Mouse (Mus musculus): ENCODE measurements around the gene Zbtb7b.
"Not testable (repeated sequence)": the region's sequence is repeated elsewhere in the genome, so short reads cannot be mapped to it uniquely, and the experiment has no call there.

Gene Zbtb7b

GRCm38 (mm10) chr3:89394006-89394893 is at the start of gene Zbtb7b:
Zbtb7b (minus strand) TSS chr3:89394776.
- peak; percentile 96 for DNase-seq (ENCODE audit: low spot score)

- no peak for DNase-seq (ENCODE audit: low spot score)
Measured at GRCm38 (mm10) chr3:89440691-89441090, 46.1 kb upstream of the Zbtb7b start.

GRCm38 (mm10) chr3:89437269-89437668 is 42.7 kb upstream of the Zbtb7b start:
- no peak for DNase-seq (ENCODE audit: low spot score)

DNA sequence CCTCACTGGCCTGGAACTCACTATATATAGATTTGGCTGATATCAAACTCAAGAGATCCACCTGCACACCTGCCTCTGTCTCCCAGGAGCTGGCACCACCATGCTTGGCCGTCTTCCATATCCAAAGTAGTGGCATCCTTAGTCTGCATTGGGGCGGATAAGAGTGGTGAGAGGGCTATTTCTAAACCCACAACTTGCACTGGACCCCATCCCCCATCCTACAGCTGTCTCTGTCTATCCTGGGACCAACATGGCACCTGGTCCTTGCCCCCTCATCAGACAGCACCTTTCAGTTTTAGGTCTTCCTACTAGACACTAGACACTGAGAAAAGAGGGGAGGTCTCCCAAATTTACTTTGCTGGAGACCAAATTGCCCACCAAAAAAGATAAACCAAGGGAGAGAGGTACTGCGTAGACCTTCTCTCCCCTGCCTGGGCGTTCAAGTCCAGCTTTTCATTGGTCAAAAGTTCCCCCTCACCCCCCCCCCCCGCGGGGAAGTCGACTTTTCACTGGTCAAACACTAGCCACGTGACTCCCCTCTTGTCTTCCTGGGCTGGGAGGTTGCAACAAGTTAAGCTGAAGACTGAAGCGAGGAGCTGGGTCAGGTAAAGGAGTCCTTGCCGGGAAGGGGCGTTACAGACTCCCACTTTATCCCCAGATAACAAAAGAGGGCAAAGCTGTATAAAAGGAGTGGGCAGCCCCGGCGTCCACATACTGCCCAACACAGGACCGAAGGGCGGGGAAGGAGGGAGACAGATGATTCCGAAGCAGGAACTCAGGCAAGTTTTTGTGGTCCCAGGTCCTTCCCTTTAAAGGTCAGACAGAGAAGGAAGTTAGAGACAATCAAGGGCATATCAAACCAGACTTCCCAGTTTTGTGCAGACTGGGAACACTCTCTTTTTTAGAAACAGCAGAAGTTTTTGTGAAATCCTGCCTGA is 41.9 kb upstream of the Zbtb7b start, which contains the start of gene Pbxip1:
Pbxip1 (plus strand) TSS at position 531 of the 938 bp plus-strand sequence.
- DNase-seq (ENCODE audit: low spot score): peak; percentile 82

DNA sequence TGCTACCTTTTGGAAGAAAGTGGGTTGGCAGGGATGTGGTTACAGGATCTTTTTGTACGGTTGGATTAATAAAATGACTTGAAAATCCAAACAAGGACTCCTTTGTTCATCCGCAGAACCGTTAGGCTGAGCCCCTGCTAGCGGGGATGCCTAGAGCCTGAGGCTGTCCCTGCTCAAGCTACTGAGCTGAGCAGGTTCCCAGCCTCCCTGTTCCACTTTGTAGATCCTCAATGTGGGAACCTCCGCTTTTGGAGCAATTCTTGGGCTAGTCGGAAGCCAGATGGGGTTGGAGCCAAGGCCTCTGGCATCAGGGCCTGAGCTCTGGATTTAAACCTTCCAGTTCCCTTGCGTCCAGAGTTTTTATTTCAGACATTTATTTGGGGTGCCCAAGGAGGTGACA is 40.5 kb upstream of the Zbtb7b start:
- peak; percentile 50 for DNase-seq (ENCODE audit: low spot score)

DNA sequence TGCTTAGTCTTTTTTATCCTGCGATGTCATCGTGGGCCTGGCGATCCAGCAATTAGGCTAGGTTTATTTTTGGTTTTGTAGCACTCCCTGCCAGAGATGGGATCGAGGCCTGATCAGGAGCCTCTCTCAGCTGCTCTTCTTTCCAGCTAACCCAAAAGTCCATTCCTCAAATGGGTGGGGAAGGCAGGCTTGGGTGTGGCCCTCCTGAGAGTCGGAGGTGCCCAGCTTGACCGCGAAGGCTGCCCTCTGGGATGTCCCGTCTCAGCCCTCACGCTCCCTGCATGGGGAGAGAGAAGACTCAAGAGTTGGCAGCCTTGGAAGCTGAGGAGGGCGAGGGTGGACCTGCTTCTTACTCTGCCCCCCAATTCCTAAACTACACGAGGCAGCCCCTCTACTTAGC is 40.0 kb upstream of the Zbtb7b start:
- DNase-seq (ENCODE audit: low spot score): no peak

GRCm38 (mm10) chr3:89432606-89433005 is 38.0 kb upstream of the Zbtb7b start:
- no peak for DNase-seq (ENCODE audit: low spot score)

DNA sequence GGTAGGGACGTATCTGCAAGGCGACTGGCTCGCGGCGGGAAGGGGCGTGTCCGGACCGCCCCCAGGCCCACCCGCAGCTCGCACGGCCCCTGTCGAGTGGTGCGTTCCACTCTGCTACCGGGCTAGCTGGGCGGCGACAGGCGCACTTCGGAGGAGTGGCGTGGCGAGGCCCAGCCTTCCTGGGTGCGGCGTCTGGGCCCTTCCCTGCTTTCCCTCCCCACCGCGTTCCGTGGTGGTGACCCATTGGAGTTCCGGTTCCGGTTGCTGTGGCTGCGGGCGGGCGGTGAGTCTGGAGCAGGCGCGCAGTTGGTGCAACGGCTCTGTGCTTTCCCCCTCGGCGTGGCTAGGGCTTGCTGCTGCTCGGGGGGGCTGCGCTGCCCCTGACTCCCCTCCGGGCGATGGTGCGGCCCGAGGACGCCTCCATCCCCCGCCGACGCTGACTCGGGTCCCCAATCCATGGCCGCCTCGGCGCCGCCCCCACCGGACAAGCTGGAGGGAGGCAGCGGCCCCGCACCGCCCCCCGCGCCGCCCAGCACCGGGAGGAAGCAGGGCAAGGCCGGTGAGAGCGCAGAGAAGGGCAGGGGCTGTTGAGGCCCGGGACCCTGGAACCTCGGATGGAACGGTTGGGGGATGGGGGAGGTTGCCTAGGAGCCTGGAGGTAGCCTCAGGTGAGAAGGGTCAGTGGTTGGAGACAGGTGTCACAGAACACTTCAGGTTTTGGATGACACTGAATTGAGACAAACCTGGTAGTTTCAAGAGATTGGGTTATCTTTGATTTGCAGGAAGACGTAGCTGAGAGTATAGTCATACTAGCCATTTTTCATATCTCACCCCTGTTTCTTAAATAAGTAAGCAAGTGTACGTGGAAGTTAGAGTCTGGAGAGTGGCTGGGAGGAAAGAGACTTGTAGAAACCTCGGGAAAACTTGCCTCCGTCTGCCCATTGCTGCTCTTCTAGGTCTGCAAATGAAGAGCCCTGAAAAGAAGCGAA is 35.9 kb upstream of the Zbtb7b start, which contains the start of gene Pygo2:
Pygo2 (plus strand) TSS at position 44 of the 989 bp plus-strand sequence.
- peak; percentile 93 for DNase-seq (ENCODE audit: low spot score)

GRCm38 (mm10) chr3:89429021-89429420 is 34.4 kb upstream of the Zbtb7b start:
- DNase-seq (ENCODE audit: low spot score): not testable (repeated sequence)

DNA sequence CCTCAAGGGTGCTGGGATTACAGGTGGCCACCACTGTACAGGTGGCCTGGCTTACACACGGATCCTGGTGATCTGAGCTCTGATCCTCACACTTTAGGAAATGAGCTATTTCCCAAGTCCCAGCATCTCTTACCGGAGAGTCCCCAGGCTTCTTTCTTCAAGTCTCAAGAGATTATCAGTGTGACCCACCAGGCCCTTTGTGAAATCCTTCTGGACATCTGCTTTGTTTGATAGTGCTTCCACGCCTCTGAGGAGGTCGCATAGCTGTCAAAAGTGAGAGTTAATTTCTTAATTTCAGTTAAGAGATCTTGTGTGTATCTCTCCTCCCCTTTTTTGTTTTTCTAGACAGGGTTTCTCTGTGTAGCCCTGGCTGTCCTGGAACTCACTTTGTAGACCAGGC is 31.3 kb upstream of the Zbtb7b start:
- no peak for DNase-seq (ENCODE audit: low spot score)

- no peak for DNase-seq (ENCODE audit: low spot score)
Measured at GRCm38 (mm10) chr3:89425141-89425525, 30.6 kb upstream of the Zbtb7b start.

GRCm38 (mm10) chr3:89424416-89425140 is 30.0 kb upstream of the Zbtb7b start:
- no peak for DNase-seq (ENCODE audit: low spot score)

- no peak for DNase-seq (ENCODE audit: low spot score)
Measured at GRCm38 (mm10) chr3:89422556-89423205, 28.1 kb upstream of the Zbtb7b start.

- no peak for DNase-seq (ENCODE audit: low spot score)
Measured at GRCm38 (mm10) chr3:89421810-89422473, 27.4 kb upstream of the Zbtb7b start.

DNA sequence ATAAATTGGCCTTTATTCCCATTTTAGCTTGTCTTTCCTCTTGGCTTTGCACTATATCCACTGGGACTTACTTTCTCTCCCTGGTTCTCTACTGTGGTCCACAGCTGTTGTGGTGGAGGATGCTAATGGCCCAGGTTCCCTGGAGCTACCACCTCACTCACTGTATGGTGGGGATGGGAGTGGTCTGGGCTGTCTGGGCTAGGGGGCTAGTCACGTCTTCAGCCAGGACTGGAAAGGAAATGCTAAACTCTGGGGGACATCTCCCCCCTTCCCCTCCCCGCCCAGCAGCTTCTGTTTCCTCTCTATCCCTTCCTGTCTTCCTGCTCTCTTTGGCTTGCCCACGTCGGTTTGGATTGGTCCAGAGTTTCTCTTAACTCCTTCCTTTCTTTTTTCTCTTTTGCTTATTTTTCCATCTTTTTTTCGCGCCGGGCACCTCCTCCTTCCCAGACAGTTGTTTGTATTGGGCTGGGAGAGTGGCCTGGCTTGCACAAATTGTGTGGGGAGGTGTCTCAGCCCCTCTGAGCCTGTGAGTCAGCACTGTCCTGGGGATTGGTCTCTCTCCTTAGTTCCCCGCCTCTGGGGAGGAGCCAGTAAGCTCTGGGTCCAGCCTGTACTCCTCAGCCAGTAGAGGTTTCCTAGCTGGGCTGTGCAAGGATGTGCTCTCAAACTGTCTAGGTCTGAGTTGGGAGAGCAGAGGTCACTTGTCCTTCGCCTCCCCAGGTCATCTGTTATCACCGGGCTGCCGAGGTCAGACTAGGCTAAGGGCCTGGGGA is 26.6 kb upstream of the Zbtb7b start:
- DNase-seq (ENCODE audit: low spot score): peak; percentile 98

DNA sequence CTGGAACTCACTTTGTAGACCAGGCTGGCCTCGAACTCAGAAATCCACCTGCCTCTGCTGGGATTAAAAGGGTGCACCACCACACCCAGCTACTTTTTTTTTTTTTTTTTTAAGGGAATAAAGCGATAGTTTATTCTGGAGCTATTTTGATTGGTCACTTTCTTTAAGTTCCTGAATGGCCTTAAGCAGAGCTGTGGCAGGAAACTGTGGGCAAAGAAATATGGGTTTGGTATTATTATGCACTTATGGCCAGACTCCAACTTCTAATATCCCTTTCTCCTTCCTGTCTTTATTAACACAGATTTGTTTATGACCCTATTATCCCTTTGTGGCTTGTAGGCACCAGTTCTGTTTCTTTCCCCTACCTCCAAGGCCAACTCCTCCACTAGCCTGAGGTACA is 25.8 kb upstream of the Zbtb7b start:
- no peak for DNase-seq (ENCODE audit: low spot score)

GRCm38 (mm10) chr3:89419981-89420380 is 25.4 kb upstream of the Zbtb7b start:
- no peak for DNase-seq (ENCODE audit: low spot score)

DNA sequence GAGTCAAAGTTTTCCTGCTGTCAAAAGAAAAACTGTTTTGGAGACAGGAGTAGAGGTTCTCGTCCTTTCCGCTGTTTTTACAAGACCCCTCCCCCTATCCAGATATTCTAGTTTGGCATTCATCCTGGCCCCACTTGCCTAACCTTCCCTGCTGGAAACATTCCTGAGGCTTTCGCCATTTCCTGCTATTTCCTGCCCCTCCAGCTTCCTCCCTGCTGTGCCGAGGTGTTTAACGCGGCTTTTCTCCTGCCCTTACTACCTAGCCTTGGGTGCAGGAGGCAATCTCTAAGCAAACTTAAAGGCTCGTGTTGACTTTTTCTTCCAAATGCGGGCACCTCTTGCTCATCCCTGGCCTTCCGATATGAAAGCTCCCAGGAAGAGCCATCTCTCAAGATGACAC is 25.0 kb upstream of the Zbtb7b start:
- peak; percentile 93 for DNase-seq (ENCODE audit: low spot score)

GRCm38 (mm10) chr3:89418861-89419250 is 24.3 kb upstream of the Zbtb7b start:
- peak; percentile 95 for DNase-seq (ENCODE audit: low spot score)

All from adipocyte (in vitro differentiated cells).